Mouse (Mus musculus) activated CD4-positive, CD25-positive, alpha-beta regulatory T cell (primary cell): ENCODE data around the gene Clec18a. TPM values are rescaled to one million over a fixed set of nuclear protein-coding genes. Genes with fewer than 3 reads are reported as not detected.

Experiments used
- polyA plus RNA-seq, 2 experiments: library from polyadenylated mRNA; unstranded; fragments of 100-300 nt; shearing (Covaris generic); gene quantifications; one replicate each; pipeline ENCODE4 v1.2.1; 2017

Clec18a gene
- polyA plus RNA-seq = under 1 TPM in 1 of 2 experiments, not detected in 1; 0.09 TPM

GRCm38 (mm10) chr8:111092326-111092725, at the start of gene Clec18a:
Clec18a (minus strand) TSS chr8:111092426.

GRCm38 (mm10) chr8:111093865-111094718, 1.9 kb upstream of the Clec18a start, which contains the start of gene Pdpr:
Pdpr (plus strand) TSS chr8:111094630.

GRCm38 (mm10) chr8:111056158-111056663, 36.0 kb downstream of the Clec18a start, which contains the start of gene Exosc6:
Exosc6 (plus strand) TSS chr8:111056339.

GRCm38 (mm10) chr8:111032916-111033315, 59.3 kb downstream of the Clec18a start, which contains the start of gene Aars:
Aars (plus strand) TSS chr8:111033144.

GRCm38 (mm10) chr8:111031572-111031971, 60.7 kb downstream of the Clec18a start, which contains the start of gene Ddx19b:
Ddx19b (minus strand) TSS chr8:111031751.

Other genes starting within 250 kb of the Clec18a start
- gene Cog4, start 245.8 kb downstream of the Clec18a start, polyA plus RNA-seq = 10 to 100 TPM; 55.2 to 56.9 TPM
- 100 to 1,000 TPM; 139 to 153 TPM for gene Sf3b3, start 245.6 kb downstream of the Clec18a start, polyA plus RNA-seq
- 1 to 10 TPM; 5.8 to 7.7 TPM for gene Fuk, start 189.9 kb downstream of the Clec18a start, polyA plus RNA-seq
- 10 to 100 TPM; 26.2 to 33.1 TPM for gene St3gal2, start 172.5 kb downstream of the Clec18a start, polyA plus RNA-seq
- gene Ddx19a, start 94.6 kb downstream of the Clec18a start, polyA plus RNA-seq = 10 to 100 TPM; 24.9 to 27.7 TPM
- 10 to 100 TPM; 13.0 to 17.1 TPM for gene Ddx19b, start 60.7 kb downstream of the Clec18a start, polyA plus RNA-seq
- gene Aars, start 59.3 kb downstream of the Clec18a start, polyA plus RNA-seq = 10 to 100 TPM; 34.3 to 53.3 TPM
- gene Exosc6, start 36.1 kb downstream of the Clec18a start, polyA plus RNA-seq = 10 to 100 TPM; 16.8 to 48.4 TPM
- 10 to 100 TPM; 14.0 to 14.6 TPM for gene Pdpr, start 2.2 kb upstream of the Clec18a start, polyA plus RNA-seq
- gene Glg1, start 166.8 kb upstream of the Clec18a start, polyA plus RNA-seq = 10 to 100 TPM; 77.9 to 88.9 TPM
- gene Rfwd3, start 207.8 kb upstream of the Clec18a start, polyA plus RNA-seq = 10 to 100 TPM; 28.9 to 41.0 TPM
- gene Mlkl, start 245.8 kb upstream of the Clec18a start, polyA plus RNA-seq = 1 to 10 TPM; 3.3 to 4.8 TPM